26 mouse cellular contexts compared by ENCODE assay signal in genomic region chr10:8100489-8100888, GRCm38 (mm10).
"Had no signal": no experiment of that assay in that cellular context is flagged by ENCODE, and none has a peak within 500 bp of the region (broad histone marks: within the 10 kb centered on the region; RNA-seq: fewer than 3 reads in every experiment).

No protein-coding gene starts in this region.

- H3K27me3 ChIP-seq: heart, embryonic 13.5 days; heart, embryonic 15.5 days; hindbrain, embryonic 13.5 days; hindbrain, embryonic 15.5 days; kidney, embryonic 15.5 days; limb, embryonic 15.5 days; liver, embryonic 12.5 days had no signal

- H3K4me3 ChIP-seq: gastrocnemius, adult 2 months; heart, embryonic 10.5 days; heart, embryonic 13.5 days; heart, embryonic 15.5 days; hindbrain, embryonic 13.5 days; hindbrain, embryonic 15.5 days; kidney, embryonic 15.5 days; limb, embryonic 15.5 days; liver, embryonic 12.5 days had no signal

- DNase-seq: gastrocnemius, adult 2 months; gastrocnemius, postnatal 10 days; gastrocnemius, postnatal 25 days; heart, adult 18-20 months; heart, postnatal 14 days; heart, postnatal 36 days; kidney, adult 11 months; kidney, adult 2 months; kidney, postnatal 14 days; kidney, postnatal 36 days; layer of hippocampus, adult 9-11 months; layer of hippocampus, postnatal 36 days; left cerebral cortex, postnatal 4 days had no signal

- H3K9ac ChIP-seq: heart, embryonic 13.5 days; heart, embryonic 15.5 days; hindbrain, embryonic 13.5 days; hindbrain, embryonic 15.5 days; kidney, embryonic 15.5 days; limb, embryonic 15.5 days; liver, embryonic 12.5 days; liver, embryonic 14.5 days had no signal

- H3K27ac ChIP-seq: gastrocnemius, adult 2 months; heart, embryonic 10.5 days; heart, embryonic 13.5 days; heart, embryonic 15.5 days; hindbrain, embryonic 13.5 days; hindbrain, embryonic 15.5 days; hindbrain, postnatal 0 days; kidney, embryonic 15.5 days; kidney, postnatal 0 days; limb, embryonic 15.5 days; liver, embryonic 12.5 days; liver, embryonic 14.5 days had no signal

- H3K36me3 ChIP-seq: heart, embryonic 10.5 days; heart, embryonic 13.5 days; heart, embryonic 15.5 days; hindbrain, embryonic 13.5 days; hindbrain, embryonic 15.5 days; kidney, embryonic 15.5 days; limb, embryonic 15.5 days; liver, embryonic 12.5 days had no signal

- H3K4me2 ChIP-seq: heart, embryonic 13.5 days; heart, embryonic 15.5 days; hindbrain, embryonic 13.5 days; hindbrain, embryonic 15.5 days; kidney, embryonic 15.5 days; limb, embryonic 15.5 days; liver, embryonic 12.5 days had no signal

- H3K4me1 ChIP-seq: heart, embryonic 15.5 days; hindbrain, embryonic 13.5 days; hindbrain, embryonic 15.5 days; kidney, embryonic 15.5 days had no signal

- H3K9me3 ChIP-seq: heart, embryonic 15.5 days; hindbrain, embryonic 15.5 days; limb, embryonic 15.5 days had no signal

- ATAC-seq: forebrain, embryonic 16.5 days; hindbrain, postnatal 0 days; intestine, embryonic 16.5 days; liver, embryonic 12.5 days had no signal
